Mouse (Mus musculus) cerebellum, postnatal 10 days (tissue): ENCODE measurements at regions not wholly inside any gene's neighbourhood (a gene's known extent, or its start where the extent isn't known, plus 50 kb on each side); places are given as distances from the start of the nearest gene placed in this dataset.
A peak's percentile ranks its signal among the peaks of the same experiment; 100 is the strongest.

Experiments used
- DNase-seq, 2 experiments: peaks; one replicate each; pipeline ENCODE4 v3.0.0; 2021; ENCODE audit warnings: mixed read lengths in 2 of 2

DNA sequence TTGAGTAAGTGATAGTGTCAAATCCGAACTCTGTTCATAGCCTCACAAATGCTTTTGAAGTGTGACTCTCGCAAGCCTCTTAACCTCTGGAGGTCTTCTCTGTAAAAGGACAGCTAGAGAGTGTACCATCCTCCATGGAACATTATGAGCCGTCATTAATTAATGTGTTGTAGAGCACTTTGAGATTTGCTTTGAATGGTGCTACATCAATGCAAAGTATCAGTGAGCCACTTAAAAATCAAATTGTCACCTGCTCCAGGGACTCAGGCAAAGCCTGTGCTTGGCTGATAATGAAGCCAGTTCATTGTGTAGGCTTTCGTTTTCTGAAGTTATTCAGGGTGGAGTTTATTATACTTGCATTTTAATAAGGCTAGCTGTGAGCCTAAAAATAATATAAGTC lies 801.8 kb upstream of the B3galt2 start:
- DNase-seq, result no peak

DNA sequence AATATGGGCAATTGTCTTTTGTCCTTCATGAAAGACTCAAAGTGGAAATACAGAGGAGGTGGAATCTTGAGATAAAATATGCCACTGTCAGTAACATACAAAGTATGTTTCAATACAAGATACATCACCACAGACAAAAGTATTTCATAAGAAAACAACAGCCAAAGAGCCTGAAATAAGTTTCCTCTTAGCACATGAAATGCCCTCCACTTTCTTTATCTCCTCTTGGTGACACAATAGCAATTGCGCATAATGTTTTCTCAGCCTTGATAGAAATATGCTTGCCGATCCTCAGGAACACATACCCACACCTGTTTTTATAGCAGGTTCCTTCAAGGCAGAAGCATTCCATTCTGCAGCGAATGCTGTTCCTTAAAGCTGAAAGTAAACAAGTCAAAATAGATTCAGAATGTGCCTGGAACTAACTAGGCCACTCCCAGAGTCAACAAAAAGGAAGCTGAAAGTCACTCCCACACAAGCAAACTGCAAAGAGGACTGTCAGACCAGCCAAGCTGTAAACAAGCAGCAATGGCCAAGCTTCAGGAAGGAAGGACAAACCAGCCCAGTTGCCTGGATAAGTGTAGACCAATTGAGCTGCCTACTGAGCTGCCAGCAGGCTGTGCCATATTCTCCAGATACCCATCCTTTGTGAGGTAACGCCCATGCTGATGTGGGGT lies 773.3 kb upstream of the B3galt2 start:
- DNase-seq, result no peak

DNA sequence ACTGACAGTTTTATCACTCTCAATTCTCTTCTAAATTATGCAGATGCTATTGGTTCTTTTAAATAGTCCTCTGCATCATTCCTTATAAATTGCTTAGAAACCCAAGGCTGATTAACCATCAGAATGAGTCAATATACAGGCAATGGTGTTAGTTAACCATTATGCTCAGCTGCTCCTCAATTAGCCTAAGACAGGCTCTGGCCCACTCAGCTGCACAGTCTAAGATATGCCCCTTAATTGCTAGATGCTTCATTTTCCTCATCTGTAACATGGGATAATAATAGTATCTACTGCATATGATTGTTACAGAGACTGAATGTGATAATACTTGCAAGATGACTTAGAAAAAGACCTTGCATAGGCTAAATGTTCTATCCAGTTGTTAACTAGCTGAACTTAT lies 748.6 kb upstream of the B3galt2 start:
- DNase-seq, result no peak

DNA sequence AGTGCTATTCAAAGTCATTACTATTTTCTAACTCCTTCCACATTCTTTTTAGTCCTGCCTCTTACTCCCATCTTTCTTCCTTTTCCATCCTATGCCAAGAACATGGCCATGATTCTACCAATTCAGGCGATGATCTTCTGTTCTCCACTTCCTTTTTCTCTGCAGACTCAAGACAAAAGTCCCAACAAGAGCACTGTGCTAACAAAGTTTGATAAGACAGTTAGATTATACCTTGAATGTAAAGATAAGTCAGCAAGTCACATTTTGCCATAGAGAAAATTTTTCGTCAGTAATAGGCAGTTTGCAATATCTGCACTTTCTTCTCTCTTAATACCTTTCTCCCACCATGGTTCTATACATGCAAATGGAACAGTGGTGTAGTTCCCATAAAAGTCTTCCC lies 747.3 kb upstream of the B3galt2 start:
- DNase-seq, result no peak

DNA sequence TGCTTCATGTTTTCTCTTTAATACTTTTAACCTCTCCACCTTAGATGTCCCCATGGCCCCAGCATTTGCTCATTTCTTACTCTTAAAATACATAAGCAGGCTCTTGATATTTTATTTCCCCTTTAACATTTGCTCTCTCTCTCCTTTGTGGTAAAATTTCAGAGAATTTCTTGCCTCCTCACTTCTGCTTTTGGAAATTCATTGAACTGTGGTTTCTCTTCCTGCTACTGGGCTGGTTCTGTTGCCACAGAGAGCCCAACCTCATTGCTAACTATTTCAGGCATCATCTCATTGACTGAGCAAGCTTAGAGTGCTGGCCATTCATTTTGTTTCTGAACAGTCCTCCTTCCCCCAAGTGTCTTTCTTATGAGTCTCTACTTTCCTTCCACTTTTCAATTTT lies 746.3 kb upstream of the B3galt2 start:
- no peak for DNase-seq

DNA sequence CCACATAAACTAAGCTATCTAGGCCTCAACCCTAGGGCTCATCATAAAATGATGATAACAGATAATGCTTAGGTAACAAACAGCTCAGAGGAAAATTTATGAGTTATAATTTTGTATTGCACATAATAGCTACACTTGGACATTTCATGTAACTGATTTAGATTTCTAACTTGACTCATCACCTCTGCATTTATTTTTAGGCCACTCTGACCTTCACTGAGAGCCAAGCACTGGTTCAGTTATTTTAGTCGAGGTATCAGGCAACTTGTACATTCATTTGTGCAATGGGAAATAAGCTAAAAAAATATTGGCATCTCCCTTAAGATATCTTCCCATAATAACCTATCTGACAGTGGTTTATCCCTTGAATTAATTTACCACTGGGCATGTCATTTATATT lies 745.4 kb upstream of the B3galt2 start:
- no peak for DNase-seq

DNA sequence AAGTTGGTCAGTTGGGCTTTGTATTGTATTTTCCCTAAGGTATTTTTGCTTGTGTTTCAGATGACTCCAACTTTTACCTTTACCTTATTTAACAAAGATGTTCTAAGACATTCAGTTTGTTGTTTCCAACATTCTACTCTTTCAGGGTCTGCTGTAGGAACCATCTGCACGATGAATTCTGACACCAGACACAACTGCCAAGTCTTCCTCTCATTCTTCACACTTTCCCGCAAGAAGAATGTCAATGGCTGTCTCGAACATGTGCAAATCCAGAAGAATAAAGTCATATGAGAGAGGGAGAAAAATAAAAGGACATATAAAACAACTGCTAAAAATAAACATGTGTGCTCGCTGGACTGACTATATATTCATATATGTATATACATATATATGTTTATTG lies 730.6 kb upstream of the B3galt2 start:
- DNase-seq, result no peak

DNA sequence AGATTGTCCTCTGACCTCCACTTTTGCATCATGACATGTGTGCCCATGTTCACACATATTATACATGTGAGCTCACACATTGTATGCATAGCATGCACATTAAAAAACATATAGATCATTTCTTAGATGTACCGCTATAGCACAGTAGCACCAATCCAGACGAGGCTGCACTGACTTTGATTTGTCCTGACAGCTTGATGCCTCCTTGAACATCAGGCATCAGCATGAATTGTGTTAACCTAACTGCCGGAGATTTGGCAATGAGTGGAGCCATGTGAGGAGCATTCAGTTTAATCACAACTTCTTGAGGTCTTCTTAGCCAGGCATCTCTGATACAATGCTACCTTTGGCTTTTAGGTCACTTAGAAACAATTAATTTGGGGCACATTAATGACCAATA lies 683.8 kb upstream of the B3galt2 start:
- DNase-seq, result peak; percentile 39 to 65

DNA sequence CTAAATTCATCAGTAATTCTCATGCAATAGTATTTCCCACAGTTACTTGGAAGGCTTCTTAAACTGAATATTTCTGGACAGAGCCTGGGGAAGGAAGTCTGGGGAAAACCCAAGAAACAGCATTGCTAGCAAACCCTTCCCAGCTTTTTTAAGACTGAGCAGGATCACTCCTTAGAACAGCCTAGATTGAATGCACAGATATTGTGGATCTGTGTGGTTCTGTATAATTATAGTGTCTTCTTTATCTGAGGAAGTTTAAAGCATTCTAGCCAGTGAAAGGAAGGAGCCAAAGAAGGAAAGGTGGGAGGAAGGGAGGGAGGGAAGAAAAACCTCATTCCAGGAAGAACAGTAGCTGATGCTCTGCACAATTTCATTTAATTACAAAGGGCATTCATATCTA lies 669.0 kb upstream of the B3galt2 start:
- DNase-seq, result no peak

DNA sequence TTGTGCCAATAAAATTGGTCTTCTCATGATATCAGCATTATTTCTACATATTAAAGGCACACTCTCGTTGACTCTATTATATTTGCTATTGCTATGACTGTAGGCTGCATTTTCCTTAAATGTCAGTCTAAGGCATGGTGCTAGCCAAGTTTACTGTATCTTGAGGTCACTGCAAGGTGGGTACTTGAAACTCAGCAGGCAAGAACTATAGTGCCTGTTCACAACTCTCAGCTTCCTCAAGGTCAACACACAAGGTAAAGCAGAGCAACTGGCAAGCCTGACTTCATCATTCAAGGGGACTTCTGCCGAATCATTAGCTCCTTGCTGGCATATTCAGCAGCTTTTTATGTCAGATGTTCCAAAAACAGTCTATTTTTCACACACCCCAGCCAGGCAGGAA lies 667.1 kb upstream of the B3galt2 start:
- DNase-seq, result no peak

DNA sequence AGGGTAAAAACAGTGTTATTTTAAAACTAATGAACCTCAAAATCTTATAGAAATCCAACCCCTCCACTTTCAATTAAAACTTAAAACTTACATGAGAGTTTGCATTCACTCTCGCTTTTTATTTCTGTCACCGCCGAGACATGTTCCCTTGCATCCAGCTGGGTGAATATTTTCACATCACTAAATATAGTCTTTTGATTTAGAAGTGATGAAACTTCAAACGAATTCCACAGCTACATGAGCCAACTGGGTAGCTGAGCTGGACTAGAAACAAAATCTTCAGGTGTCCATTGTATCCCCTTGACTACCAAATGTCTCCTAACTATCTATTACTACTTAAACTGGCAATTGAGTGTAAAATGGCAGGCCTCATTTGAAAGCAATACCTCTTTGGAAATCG lies 657.5 kb upstream of the B3galt2 start:
- DNase-seq, result no peak

DNA sequence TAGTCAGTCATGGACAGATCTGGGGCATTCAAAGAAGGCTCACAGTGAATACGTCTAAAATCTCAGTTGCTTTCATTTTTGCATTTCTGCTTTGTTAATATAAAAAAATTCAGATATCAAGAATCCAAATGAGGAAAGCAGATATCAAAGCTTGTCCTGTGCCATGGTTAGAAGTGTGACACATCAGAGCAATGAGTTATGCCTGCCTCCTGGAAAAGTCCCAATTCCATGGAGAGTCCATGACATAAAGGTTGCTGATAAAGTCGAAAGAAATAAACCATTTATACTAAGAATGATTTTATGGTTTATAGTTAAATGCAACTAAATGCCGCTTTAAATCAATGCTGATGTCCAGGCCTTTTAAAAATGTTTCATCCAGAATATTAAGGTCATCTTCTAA lies 656.8 kb upstream of the B3galt2 start:
- DNase-seq, result no peak

DNA sequence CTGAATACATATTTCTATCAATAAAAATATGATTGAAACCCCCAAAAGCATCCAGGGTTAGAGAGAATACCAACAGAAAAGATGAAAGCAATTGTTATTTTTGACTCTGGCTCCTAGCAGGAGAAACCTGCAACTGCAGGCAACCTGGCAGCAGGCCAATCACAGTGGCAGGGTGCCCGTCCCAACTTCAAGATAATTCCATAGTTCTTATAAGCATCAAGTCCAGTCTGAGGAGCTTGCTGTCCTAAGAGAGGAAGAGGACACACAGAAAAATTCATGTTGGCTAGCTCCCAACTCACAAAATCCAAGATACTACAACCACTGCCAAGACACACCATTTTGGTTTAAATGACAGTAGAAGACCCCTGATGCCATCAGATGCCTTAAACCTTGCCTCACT lies 654.9 kb upstream of the B3galt2 start:
- DNase-seq, result peak; percentile 77 to 83

DNA sequence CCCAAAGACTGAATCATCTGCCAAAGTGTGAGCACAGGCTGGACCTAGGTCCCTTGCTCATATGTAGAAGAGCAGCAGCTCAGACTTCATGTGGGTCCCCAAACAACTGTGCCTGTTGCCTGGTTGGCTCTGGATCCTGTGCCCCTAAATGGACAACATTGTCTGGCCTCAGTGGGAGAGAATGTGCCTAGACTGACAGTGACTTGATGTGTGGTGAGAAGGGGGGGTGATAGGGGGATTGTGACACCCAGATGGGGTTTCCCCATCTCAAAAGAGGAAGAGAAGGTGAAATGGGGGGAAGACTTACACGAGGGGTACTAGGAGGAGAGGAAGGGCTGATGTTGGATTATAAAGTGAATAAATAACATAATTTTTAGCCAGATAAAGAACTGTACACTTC lies 640.2 kb upstream of the B3galt2 start:
- DNase-seq, result no peak

DNA sequence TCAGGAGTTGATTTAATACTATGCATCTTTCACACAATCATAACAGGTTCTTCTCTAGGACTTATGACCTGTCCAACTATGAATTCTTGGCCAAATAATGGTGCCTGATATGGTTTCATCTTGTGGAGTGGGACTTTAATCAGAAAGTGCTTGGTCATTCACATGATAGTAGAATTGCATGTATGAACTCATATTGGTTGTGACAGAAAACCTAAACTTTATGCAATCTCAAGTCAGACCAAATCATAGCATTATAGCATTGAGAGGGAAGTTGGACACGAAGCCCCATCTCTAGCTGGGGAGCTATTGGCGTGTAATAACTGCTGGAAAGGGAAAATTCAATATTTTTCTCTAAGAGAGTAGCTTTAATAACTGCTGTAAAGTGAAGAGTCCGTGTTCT lies 639.4 kb upstream of the B3galt2 start:
- DNase-seq, result no peak

DNA sequence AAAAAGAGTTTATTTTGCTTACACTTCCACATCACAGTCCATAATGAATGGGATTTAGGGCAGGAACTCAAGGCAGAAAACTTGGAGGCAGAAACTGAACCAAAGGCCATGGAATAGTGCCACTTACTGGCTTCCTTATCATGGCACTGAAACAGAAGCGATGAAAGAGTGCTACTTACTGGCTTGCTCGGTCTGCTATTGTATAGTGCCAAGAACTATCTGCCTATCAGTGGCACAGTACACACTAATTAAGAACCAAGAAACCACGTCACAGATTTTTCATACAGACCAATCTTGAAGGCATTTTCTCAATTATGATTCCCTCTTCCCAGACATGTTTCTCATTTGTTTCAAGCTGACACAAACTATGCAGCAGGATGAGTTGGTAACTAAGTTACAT lies 634.4 kb upstream of the B3galt2 start:
- DNase-seq, result no peak

DNA sequence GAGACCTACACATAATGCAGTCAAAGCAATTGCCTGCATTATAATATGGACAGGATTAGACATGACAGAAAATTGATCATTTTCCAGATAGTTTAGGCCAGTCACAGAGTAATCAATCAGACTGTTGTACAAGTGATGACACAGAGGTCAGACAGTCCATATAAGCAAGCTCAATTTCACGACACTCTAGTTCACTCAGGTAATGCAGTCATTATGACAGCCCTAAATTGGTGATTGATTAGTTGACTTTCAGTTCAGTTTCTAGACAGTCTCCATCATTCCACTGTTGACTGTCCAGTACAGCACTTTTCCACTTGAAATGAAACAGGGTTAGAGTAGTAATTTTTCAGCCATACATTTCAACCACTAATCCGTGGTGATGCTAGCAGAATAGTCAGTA lies 620.5 kb upstream of the B3galt2 start:
- no peak for DNase-seq

DNA sequence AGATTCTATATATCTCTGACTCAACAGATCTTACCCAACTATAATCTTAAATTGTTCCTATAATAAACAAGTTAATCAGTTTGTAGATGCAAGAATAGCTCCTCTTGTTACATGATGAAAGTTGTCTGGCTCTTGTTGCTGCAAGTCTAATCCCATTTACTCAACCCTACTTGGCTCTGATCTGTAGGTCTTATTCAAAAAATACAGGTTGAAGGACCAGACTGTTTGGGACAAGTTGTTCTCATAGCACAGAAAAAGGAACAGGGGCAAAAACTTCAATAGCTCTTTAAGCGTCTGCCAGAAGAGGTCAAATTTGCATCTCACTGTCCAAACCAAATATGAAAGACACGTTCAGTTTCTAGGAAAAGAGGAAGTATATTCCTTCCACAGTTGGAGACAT lies 587.3 kb upstream of the B3galt2 start:
- no peak for DNase-seq

DNA sequence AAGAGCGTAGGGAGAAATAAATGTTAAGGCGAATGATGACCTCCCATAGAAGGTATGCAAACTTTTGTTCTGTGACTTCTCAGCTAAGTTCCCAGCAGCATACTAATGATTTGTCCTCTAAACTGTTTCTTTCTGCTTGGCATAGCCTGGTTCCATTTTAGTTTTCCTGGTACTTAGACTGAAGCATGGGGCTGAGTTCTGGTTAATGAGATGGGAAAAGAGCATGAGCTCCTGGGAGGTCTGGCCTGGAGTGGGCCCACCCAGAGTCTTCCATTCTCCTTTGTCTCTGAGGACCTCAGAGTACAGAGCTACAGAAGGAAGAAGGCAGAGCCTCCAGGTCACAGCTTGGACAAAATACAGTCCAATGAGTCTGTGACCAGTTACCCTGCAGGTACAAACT lies 586.9 kb upstream of the B3galt2 start:
- no peak for DNase-seq

DNA sequence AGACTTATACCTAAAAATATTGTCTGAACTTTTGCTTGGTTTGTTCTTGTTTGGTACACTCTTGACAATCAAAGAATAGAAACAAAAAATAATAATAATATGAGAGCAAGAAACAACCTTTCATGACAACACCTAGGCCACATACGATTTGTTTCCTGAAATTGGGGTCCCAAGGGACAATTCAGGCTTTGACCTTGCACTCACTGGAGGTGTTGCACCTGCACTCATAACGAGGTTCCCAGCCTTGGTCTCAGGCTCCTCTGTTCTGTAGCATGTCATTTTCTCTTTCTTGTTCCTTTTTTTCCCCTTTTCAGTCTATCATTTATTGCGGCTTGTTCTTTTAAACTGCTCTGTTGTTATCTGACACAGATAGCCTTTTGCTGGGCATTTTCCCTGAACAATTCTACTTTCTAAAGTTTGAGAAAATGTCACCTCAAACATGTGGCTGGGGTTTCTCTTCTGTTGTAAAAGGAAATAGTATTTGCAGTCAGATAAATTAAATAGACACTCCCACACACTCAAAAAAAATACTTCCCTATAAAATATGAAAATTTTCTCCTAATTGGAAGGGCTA lies 585.9 kb upstream of the B3galt2 start:
- no peak for DNase-seq

DNA sequence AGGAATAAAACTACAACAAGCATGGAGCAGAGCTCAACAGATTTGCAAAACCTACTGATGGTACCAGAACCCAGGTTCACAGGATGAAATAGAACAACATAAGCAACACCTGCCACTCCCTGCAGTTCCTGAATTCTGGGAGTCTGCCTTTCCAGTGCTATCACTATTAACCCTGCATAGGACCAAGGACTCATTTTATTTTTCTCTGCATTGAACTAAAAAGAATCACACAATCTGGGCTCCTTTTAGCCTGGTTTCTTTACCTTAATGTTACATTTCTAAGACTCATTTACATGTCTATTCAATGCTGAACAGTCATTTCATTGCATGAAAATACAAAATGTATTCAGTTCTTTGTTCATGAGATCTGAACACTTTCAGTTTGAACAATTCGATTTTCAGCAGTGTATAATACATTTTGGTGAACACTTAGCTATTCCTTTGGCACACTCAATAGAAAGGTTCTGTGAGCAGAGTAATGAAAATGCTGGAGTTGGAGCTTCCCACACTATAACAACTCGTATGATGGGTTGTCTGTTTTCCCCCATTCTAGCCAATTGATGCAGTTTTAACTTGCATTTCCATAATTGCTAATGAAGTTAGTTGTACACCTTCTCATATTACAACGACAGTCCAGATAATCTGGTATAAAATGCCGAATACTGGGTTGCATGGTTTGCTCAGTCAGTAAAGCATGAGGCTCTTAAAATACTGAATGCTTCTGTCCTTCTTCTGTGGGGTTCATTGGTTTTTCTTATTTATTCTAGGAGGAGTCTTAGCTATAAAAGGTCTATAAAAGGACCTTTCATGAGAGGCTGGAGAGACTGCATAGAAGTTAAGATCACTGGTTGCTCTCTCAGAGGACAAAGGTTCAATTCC lies 579.5 kb upstream of the B3galt2 start:
- DNase-seq, result no peak

DNA sequence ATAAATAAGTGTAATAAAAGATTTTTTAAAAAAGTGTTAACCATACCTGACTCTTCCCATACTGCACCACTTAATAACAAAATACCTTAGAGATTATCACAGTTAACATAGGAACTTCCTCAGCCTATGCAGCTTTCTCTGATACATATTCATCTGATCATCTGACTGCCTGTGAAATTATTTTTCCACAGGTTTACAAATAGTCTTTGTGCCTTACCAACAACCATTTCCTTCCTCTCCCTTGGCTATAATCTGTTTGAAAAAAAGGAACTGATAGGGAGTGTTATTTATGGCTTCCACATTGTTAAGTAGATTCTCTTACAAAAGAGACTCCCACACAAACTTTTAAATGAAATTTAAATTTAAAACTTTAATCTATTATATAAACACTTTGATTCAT lies 575.0 kb upstream of the B3galt2 start:
- DNase-seq, result no peak

DNA sequence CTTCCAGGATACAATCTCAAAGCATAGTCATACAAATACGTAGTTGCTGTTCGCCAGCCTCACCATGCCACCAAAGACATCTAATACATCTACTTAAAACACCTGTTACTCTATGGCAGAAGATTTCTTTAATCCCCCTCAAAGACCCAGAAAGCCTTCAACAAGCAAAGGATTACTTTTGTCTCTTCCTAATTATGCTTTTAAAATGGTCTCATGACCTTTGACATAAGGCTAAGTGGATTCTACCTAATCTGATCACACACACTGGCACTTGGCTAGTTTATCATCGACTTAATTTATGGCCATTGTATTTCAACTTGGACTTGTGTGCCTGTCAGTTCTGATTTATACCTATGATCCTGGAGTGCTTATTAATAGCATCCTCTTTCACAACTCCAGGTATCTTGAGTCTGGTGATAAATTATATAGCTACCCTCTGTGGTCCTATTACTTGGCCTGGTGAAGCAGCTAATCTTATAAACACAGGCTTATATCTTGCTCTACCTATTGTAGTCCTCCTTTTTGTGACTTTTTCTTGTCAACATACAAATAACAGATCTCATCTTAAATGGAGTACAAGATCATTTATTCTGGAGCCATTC lies 568.6 kb upstream of the B3galt2 start:
- no peak for DNase-seq

DNA sequence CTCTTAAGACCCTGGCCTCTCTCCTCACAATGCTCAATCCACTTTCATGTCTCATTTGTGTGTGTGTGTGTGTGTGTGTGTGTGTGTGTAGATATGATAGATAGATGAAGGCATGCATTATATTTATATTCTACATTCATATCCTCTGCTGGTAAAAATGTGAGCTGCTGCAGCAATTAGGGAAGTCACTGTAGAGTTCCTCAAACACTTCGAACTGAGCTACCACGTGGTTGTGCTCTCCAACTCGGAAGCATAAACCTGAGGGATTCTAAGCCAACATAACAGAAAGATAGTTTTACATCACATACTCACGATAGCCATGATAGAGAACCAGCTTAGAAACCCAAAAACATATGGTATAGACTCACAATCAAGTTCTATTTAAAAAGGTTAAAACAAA lies 565.5 kb upstream of the B3galt2 start:
- DNase-seq, result no peak
